Comparison of ENCODE assay signal across 18 mouse cellular contexts in genomic region chr3:103241524-103241923, GRCm38 (mm10). TPM values are rescaled to one million over a fixed set of nuclear protein-coding genes. Genes with fewer than 3 reads are reported as not detected.
A peak's percentile ranks its signal among the peaks of the same experiment; 100 is the strongest.
DNase-seq lines count a peak whose midpoint lies in the region; ATAC-seq and TF ChIP-seq lines count a peak whose summit lies in the region.
"Had no signal": no experiment of that assay in that cellular context is flagged by ENCODE, and none has a peak within 500 bp of the region (broad histone marks: within the 10 kb centered on the region; RNA-seq: fewer than 3 reads in every experiment).

No protein-coding gene starts in this region.

- H3K27ac ChIP-seq in cerebellum, adult 2 months (ENCODE audit: insufficient read depth, low read length) = no peak overlapping the region
- H3K27ac ChIP-seq: embryonic facial prominence, embryonic 12.5 days; heart, adult 2 months; hindbrain, embryonic 13.5 days; midbrain, embryonic 10.5 days had no signal

- no peak for ATAC-seq in Patski
- ATAC-seq: intestine, embryonic 16.5 days had no signal

- TF ChIP-seq CTCF in cerebellum, adult 2 months (IDR thresholded peaks at IDR 0.05; ENCODE audit: borderline replicate concordance, insufficient read depth, low read depth, low read length) = no peak
- no peak for TF ChIP-seq CTCF in Patski (IDR thresholded peaks at IDR 0.05)

- in situ Hi-C loops in Patski (cut with MboI; ENCODE audit: low pct_unique_long_range_greater_than_20kb) = no loop called here

- no peaks in the 10 kb centered on the region for H3K27me3 ChIP-seq in cerebellum, adult 2 months (ENCODE audit: control insufficient read depth, insufficient read depth, low read length)
- H3K27me3 ChIP-seq in Patski = no peaks in the 10 kb centered on the region
- H3K27me3 ChIP-seq: embryonic facial prominence, embryonic 12.5 days; hindbrain, embryonic 13.5 days had no signal

- WGBS in cerebellum, adult 2 months = 57% methylated on average over 2 of the region's 2 CpGs

- TF ChIP-seq POLR2A in cerebellum, adult 2 months (IDR thresholded peaks at IDR 0.05; ENCODE audit: borderline replicate concordance, insufficient read depth, low read length) = no peak

- CTCF ChIA-PET in Patski (lab: Charles Lee) = no interaction called here

- peak; percentile 14 to 40 for DNase-seq in cerebellum, adult 2 months
- no peak for DNase-seq in cerebellum, adult 11-12 months
- peak; percentile 10 to 13 for DNase-seq in layer of hippocampus, adult 8-10 months (ENCODE audit: low spot score in 2 of 2)
- no peak for DNase-seq in layer of hippocampus, postnatal 14 days (ENCODE audit: low spot score in 2 of 2)
- DNase-seq in Patski (ENCODE audit: low read depth, low spot score) = peak; percentile 47
- DNase-seq in right cerebral cortex, postnatal 14 days = peak; percentile 13
- no peak for DNase-seq in heart, postnatal 14 days
- DNase-seq in kidney, postnatal 4 days = no peak
- DNase-seq: B cell, adult 2 months; cerebellum, adult 11 months; heart, adult 2 months; lung, adult 18-20 months; lung, postnatal 36 days; retina, postnatal 1 day had no signal

- intact Hi-C loops in heart, postnatal 14 days (cut with DNase I) = no loop called here

- POLR2A ChIA-PET in Patski (lab: Charles Lee) = no interaction called here

- H3K4me1 ChIP-seq in cerebellum, adult 2 months (ENCODE audit: control insufficient read depth, insufficient read depth, low read length) = no peaks in the 10 kb centered on the region
- H3K4me1 ChIP-seq: embryonic facial prominence, embryonic 12.5 days; hindbrain, embryonic 13.5 days; midbrain, embryonic 10.5 days had no signal

- no peak overlapping the region for H3K4me3 ChIP-seq in cerebellum, adult 2 months (replicated peaks; ENCODE audit: insufficient read depth, low read depth, low read length)
- H3K4me3 ChIP-seq: embryonic facial prominence, embryonic 12.5 days; heart, adult 2 months; hindbrain, embryonic 13.5 days; midbrain, embryonic 10.5 days had no signal

RNA-seq across cellular contexts. Expression of gene Trim33, which starts 37.6 kb away (rescaled TPM):
- 18.1 and 18.5 TPM in 2 replicates for polyA plus RNA-seq in cerebellum, adult 2 months (2012; rRNA removed)
- total RNA-seq in layer of hippocampus, adult 8-10 months (2022) = 10 to 100 TPM; 45.6 to 57.6 (median 54.1) TPM
- 10 to 100 TPM; 50.1 to 50.2 TPM for total RNA-seq in layer of hippocampus, postnatal 14 days (2021)
- polyA plus RNA-seq in Patski (2021) = 47.3 TPM
- 10 to 100 TPM; 16.7 to 16.9 TPM for total RNA-seq in heart, postnatal 14 days (2021)

Comparison
In these comparisons a context has a peak if more than half of its experiments do, and no peak if none do; other contexts are left out.
1. DNase-seq: peak in cerebellum, adult 2 months (2 of 2), layer of hippocampus, adult 8-10 months (2 of 2), Patski (single experiment) and right cerebral cortex, postnatal 14 days (single experiment); none in cerebellum, adult 11-12 months (single experiment), layer of hippocampus, postnatal 14 days (0 of 2), heart, postnatal 14 days (0 of 2) and kidney, postnatal 4 days (0 of 2).